ENCODE assay signal across 8 mouse cellular contexts in genomic region chr6:120579831-120580712, GRCm38 (mm10). TPM values are rescaled to one million over a fixed set of nuclear protein-coding genes. Genes with fewer than 3 reads are reported as not detected.
DNase-seq lines count a peak whose midpoint lies in the region; ATAC-seq and TF ChIP-seq lines count a peak whose summit lies in the region.

No protein-coding gene starts in this region.

- no peak for TF ChIP-seq POLR2A in olfactory bulb, adult 2 months (IDR thresholded peaks at IDR 0.05; ENCODE audit: insufficient read depth, low read depth, low read length)

- intact Hi-C loops in heart, postnatal 10 days (cut with DNase I), result loop anchor here (5.0 kb wide), 2 partner anchors 38 to 87 kb away; partner anchors contain the start of gene Cecr2

- peak; percentile 8; the same call in 1 of the 2 replicates for TF ChIP-seq CTCF in olfactory bulb, adult 2 months (IDR thresholded peaks at IDR 0.05; ENCODE audit: insufficient read depth, low read depth, low read length)

- no peaks in the 10 kb centered on the region for H3K36me3 ChIP-seq in ES-E14 (ENCODE audit: control insufficient read depth, insufficient read depth, low read length, poor library complexity, severe bottlenecking)
- H3K36me3 ChIP-seq in forebrain, embryonic 10.5 days (replicated peaks), result no peaks in the 10 kb centered on the region
- no peaks in the 10 kb centered on the region for H3K36me3 ChIP-seq in lung, embryonic 15.5 days

- peaks cover 5 to 7% of the 10 kb centered on the region in 2 experiments; a peak in 3 of 4 replicates for H3K4me1 ChIP-seq in ES-E14 (ENCODE audit: control insufficient read depth in 2 of 2, insufficient read depth in 2 of 2, low read length in 2 of 2, poor library complexity in 1 of 2)
- H3K4me1 ChIP-seq in forebrain, embryonic 10.5 days, result peaks cover 32% of the 10 kb centered on the region
- peaks cover 18% of the 10 kb centered on the region for H3K4me1 ChIP-seq in lung, embryonic 15.5 days
- H3K4me1 ChIP-seq in olfactory bulb, adult 2 months (ENCODE audit: control insufficient read depth, insufficient read depth, low read length), result peaks cover 16% of the 10 kb centered on the region

- H3K4me2 ChIP-seq in lung, embryonic 15.5 days, result peak overlapping the region; percentile 92

- DNase-seq in ES-E14 (ENCODE audit: low read depth, low spot score), result peak; percentile 54
- peak; percentile 63 for DNase-seq in c-Kit-negative CD71-positive TER-119-positive erythroid progenitor cells, embryonic 14.5 days (ENCODE audit: low read depth, low spot score)
- peak; percentile 75 for DNase-seq in forebrain, embryonic 10.5 days (ENCODE audit: extremely low spot score, low spot score)
- peak; percentile 71 to 76 for DNase-seq in heart, postnatal 10 days
- peak; percentile 52 to 64 for DNase-seq in layer of hippocampus, adult 8-10 months (ENCODE audit: low spot score in 2 of 2)
- peak; percentile 87 for DNase-seq in thymus, postnatal 25 days

- peaks cover 16% of the 10 kb centered on the region for H3K27me3 ChIP-seq in forebrain, embryonic 10.5 days (ENCODE audit: poor library complexity, severe bottlenecking)
- no peaks in the 10 kb centered on the region for H3K27me3 ChIP-seq in lung, embryonic 15.5 days

- peak; percentile 75; the same call in 1 of the 2 replicates for ATAC-seq in lung, embryonic 15.5 days (ENCODE audit: borderline replicate concordance, extremely low read depth, low FRiP score, low TSS enrichment)

- no peaks in the 10 kb centered on the region for H3K9me3 ChIP-seq in ES-E14 (ENCODE audit: control insufficient read depth, insufficient read depth, low read depth, low read length)
- H3K9me3 ChIP-seq in forebrain, embryonic 10.5 days, result no peaks in the 10 kb centered on the region
- H3K9me3 ChIP-seq in lung, embryonic 15.5 days, result no peaks in the 10 kb centered on the region

- no peak overlapping the region for H3K9ac ChIP-seq in ES-E14 (ENCODE audit: insufficient read depth, low read depth, low read length, poor library complexity, severe bottlenecking)
- H3K9ac ChIP-seq in lung, embryonic 15.5 days, result no peak overlapping the region

- in situ Hi-C loops in ES-E14 (cut with MboI; ENCODE audit: low sequenced_read_pairs in 2 of 2, unreplicated experiment in 2 of 2), result no loop called here

- H3K4me3 ChIP-seq in ES-E14 (ENCODE audit: insufficient read depth in 1 of 2, low read depth in 1 of 2, low read length in 2 of 2, poor library complexity in 1 of 2, severe bottlenecking in 1 of 2), result peak overlapping the region; percentile 61 to 67
- peak overlapping the region; percentile 60 for H3K4me3 ChIP-seq in forebrain, embryonic 10.5 days
- peak overlapping the region; percentile 42 for H3K4me3 ChIP-seq in lung, embryonic 15.5 days
- H3K4me3 ChIP-seq in olfactory bulb, adult 2 months (ENCODE audit: insufficient read depth, low read depth, low read length), result peak overlapping the region; percentile 45

- under 1% methylated on average over 23 of the region's 23 CpGs for WGBS in forebrain, embryonic 10.5 days
- 2% methylated on average over 21 of the region's 23 CpGs for WGBS in lung, embryonic 15.5 days
- under 1% methylated on average over 22 of the region's 23 CpGs for WGBS in olfactory bulb, adult 2 months

- no peak overlapping the region for H3K27ac ChIP-seq in ES-E14 (ENCODE audit: insufficient read depth, low read depth, low read length, poor library complexity, severe bottlenecking)
- H3K27ac ChIP-seq in forebrain, embryonic 10.5 days, result peak overlapping the region; percentile 73
- no peak overlapping the region for H3K27ac ChIP-seq in lung, embryonic 15.5 days
- 0 out of 2 replicates have a peak overlapping the region, but pooled peaks have one; percentile 0 for H3K27ac ChIP-seq in olfactory bulb, adult 2 months (ENCODE audit: insufficient read depth, low read depth, low read length)

TF ChIP-seq in ES-E14, 5 proteins besides CTCF, POLR2A, EP300 and RAD21:
- TF ChIP-seq MAFK (IDR thresholded peaks at IDR 0.05; ENCODE audit: insufficient read depth, low read depth, low read length) (no peak), ZC3H11A (IDR thresholded peaks at IDR 0.05; ENCODE audit: borderline replicate concordance, low read depth, low read length) (no peak), CHD2 (IDR thresholded peaks at IDR 0.05; ENCODE audit: low read depth, low read length) (no peak), HCFC1 (IDR thresholded peaks at IDR 0.05; ENCODE audit: borderline replicate concordance, insufficient read depth, low read length) (no peak)
TF ChIP-seq in ES-E14: peak in this region for 0.

RNA-seq across cellular contexts. Expression of gene Hdhd5, which starts 49.0 kb away (rescaled TPM):
- 27.4 and 36.5 TPM in 2 replicates for total RNA-seq in ES-E14 (2012; rRNA removed)
- 20.2 and 23.6 TPM in 2 replicates for polyA plus RNA-seq in forebrain, embryonic 10.5 days (2016; fragmentation: Nextera tagmentation; extraction: Ambion mirVana)
- total RNA-seq in heart, postnatal 10 days (2021), result 10 to 100 TPM; 21.2 to 21.4 TPM
- total RNA-seq in layer of hippocampus, adult 8-10 months (2022), result 10 to 100 TPM; 32.5 to 39.6 (median 35.5) TPM
- 16.7 and 17.3 TPM in 2 replicates for polyA plus RNA-seq in lung, embryonic 15.5 days (2015; fragmentation: Nextera tagmentation; extraction: Ambion mirVana)
- not detected in 2 replicates for polyA plus RNA-seq in olfactory bulb, adult 2 months (2012; ENCODE audit: insufficient read depth, insufficient read length, low replicate concordance, missing spikeins)

Comparison
In these comparisons a context has a peak if more than half of its experiments do, and no peak if none do; other contexts are left out.
1. H3K27ac ChIP-seq: peak in forebrain, embryonic 10.5 days (single experiment) and olfactory bulb, adult 2 months (single experiment); none in ES-E14 (single experiment) and lung, embryonic 15.5 days (single experiment).
2. Peak in every context shown above with its lines, with median percentiles within 50 percentile points of each other: DNase-seq and H3K4me3 ChIP-seq.